Comparison of ENCODE assay signal across 8 mouse cellular contexts in the genomic region with DNA sequence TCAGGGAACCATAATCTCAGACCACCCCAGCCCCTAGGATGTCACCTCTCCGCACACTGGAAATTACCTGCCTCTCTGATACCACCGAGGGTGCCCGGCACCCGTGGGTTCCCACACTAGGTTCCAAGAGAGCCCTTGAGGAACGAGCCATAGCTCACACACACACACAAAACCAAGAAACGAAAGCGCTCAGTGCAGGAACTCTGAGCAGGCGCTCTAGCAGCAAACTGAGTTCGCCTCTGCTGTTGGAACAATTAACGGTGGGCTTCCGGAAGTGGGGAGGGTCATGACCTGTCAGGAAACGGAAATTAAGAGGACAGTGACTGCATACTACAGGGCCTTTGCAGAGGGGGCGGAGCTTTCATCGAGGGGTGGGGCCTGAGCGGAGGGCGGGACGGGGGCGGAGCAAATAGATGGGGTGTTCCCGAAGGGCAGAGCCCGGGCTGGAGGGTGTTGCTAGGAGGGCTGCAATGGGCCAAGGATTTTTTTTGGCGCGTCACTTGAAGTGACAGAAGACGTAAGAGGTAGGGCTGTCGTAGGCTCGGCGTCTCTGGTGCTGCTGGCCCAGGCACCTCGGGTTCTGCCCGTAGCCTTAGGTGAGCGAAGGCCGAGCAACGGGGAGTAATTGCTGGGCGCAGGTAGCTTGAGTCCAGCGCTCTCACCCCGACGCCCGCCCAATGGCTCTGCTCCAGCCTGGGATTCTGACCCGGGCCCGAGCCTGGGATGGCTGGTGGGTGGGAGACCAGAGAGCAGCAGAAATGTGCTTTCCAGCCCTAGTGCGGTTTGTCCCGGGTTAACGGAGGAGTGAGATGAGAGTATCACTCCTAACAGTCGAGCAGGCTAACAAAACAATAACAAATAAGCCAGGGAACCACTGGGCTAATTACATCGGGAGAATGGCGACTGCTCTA. TPM values are rescaled to one million over a fixed set of nuclear protein-coding genes. Genes with fewer than 3 reads are reported as not detected.
DNase-seq lines count a peak whose midpoint lies in the region; ATAC-seq lines count a peak whose summit lies in the region.

No protein-coding gene starts in this region.

- intact Hi-C loops in gastrocnemius, postnatal 14 days (cut with DNase I; ENCODE audit: low total_unique reads), result no loop called here

- peak overlapping the region; percentile 95 for H3K4me3 ChIP-seq in megakaryocyte, embryonic 14.5 days (replicated peaks)

- peaks cover 61% of the 10 kb centered on the region for H3K4me1 ChIP-seq in megakaryocyte, embryonic 14.5 days

- peak; percentile 74 for ATAC-seq in inflammation-experienced regulatory T-cells, adult 6 months

- peaks cover 4% of the 10 kb centered on the region for H3K9me3 ChIP-seq in megakaryocyte, embryonic 14.5 days

- no peaks in the 10 kb centered on the region for H3K27me3 ChIP-seq in megakaryocyte, embryonic 14.5 days (replicated peaks)

- DNase-seq in adrenal gland, adult 18-20 months (ENCODE audit: low spot score in 2 of 2), result peak; percentile 83 to 84
- peak; percentile 95 for DNase-seq in embryo, embryonic 10.5 days (ENCODE audit: low spot score)
- DNase-seq in gastrocnemius, postnatal 14 days, result peak; percentile 91
- DNase-seq in left cerebral cortex, adult 9 months (ENCODE audit: low spot score in 2 of 2), result peak; percentile 68 to 81
- peak; percentile 92 to 94 for DNase-seq in right cerebral cortex, postnatal 10 days (ENCODE audit: low spot score in 2 of 2)
- peak; percentile 86 for DNase-seq in urinary bladder, postnatal 14 days (ENCODE audit: low spot score)

- H3K36me3 ChIP-seq in megakaryocyte, embryonic 14.5 days (replicated peaks; ENCODE audit: low read length), result peaks cover 11% of the 10 kb centered on the region

RNA-seq across cellular contexts. Expression of gene Ifnar1, which starts 20.2 kb away (rescaled TPM):
- 10 to 100 TPM; 53.5 to 55.4 TPM for total RNA-seq in adrenal gland, adult 18-20 months (2021)
- 10 to 100 TPM; 26.1 to 28.7 TPM for total RNA-seq in gastrocnemius, postnatal 14 days (2021)
- 10 to 100 TPM; 61.2 to 75.3 (median 62.6) TPM for polyA plus RNA-seq in inflammation-experienced regulatory T-cells, adult 6 months (2017; shearing (Covaris generic))
- polyA plus RNA-seq in megakaryocyte, embryonic 14.5 days (2012; ENCODE audit: insufficient read depth, low replicate concordance), result 3.8 TPM in 2 replicates

RNA-seq across cellular contexts. Expression of gene Il10rb, which starts 58.9 kb away (rescaled TPM):
- 100 to 1,000 TPM; 176 to 268 TPM for total RNA-seq in adrenal gland, adult 18-20 months (2021)
- total RNA-seq in gastrocnemius, postnatal 14 days (2021), result 10 to 100 TPM in 1 of 2 experiments, 1 to 10 TPM in 1; 9.0 to 10.1 TPM
- 100 to 1,000 TPM in 2 of 3 experiments, 10 to 100 TPM in 1; 95.7 to 124 (median 113) TPM for polyA plus RNA-seq in inflammation-experienced regulatory T-cells, adult 6 months (2017; shearing (Covaris generic))
- polyA plus RNA-seq in megakaryocyte, embryonic 14.5 days (2012; ENCODE audit: insufficient read depth, low replicate concordance), result 2.0 and 13.1 TPM in 2 replicates

Comparison
In these comparisons a context has a peak if more than half of its experiments do, and no peak if none do; other contexts are left out.
1. Peak in every context shown above with its lines: DNase-seq, ATAC-seq and H3K4me3 ChIP-seq.
2. RNA of gene Il10rb, which starts 58.9 kb away (total RNA-seq): 176 to 268 TPM in adrenal gland, adult 18-20 months; 9.0 to 10.1 TPM in gastrocnemius, postnatal 14 days; every median in the first group is over 10 times any median in the second.